Mouse (Mus musculus) stomach, embryonic 15.5 days (tissue): ENCODE measurements at regions not wholly inside any gene's neighbourhood (a gene's known extent, or its start where the extent isn't known, plus 50 kb on each side); places are given as distances from the start of the nearest gene placed in this dataset.
"Not testable (repeated sequence)": the region's sequence is repeated elsewhere in the genome, so short reads cannot be mapped to it uniquely, and the experiment has no call there.

Experiments
- ATAC-seq: fragments of 200-750 bp; cut with Nextera tagmentation; 2 replicates; pipeline ENCODE4 v1.8.0; 2017; ENCODE audit warnings: low read depth, moderate number of reproducible peaks, moderate TSS enrichment; ENCODE audit not compliant: insufficient read depth, low FRiP score
- H3K27ac ChIP-seq: fragments of 300-500 bp; sonication (generic); 2 replicates; pipeline ENCODE4 v1.5.1; 2015; ENCODE audit warnings: mild to moderate bottlenecking, inconsistent platforms
- H3K27me3 ChIP-seq: fragments of 300-500 bp; sonication (generic); replicated peaks from 2 replicates; pipeline ENCODE4 v1.6.1; 2015; ENCODE audit warnings: inconsistent platforms
- H3K36me3 ChIP-seq: fragments of 300-500 bp; sonication (generic); 2 replicates; pipeline ENCODE4 v1.6.1; 2015; ENCODE audit warnings: inconsistent platforms
- H3K4me1 ChIP-seq: fragments of 300-500 bp; sonication (generic); 2 replicates; pipeline ENCODE4 v1.6.1; 2015; ENCODE audit warnings: inconsistent platforms
- H3K4me2 ChIP-seq: fragments of 300-500 bp; sonication (generic); 2 replicates; pipeline ENCODE4 v1.6.1; 2015; ENCODE audit warnings: mild to moderate bottlenecking, inconsistent platforms
- H3K4me3 ChIP-seq: fragments of 300-500 bp; sonication (generic); replicated peaks from 2 replicates; pipeline ENCODE4 v1.5.1; 2015; ENCODE audit warnings: inconsistent platforms
- H3K9ac ChIP-seq: fragments of 300-500 bp; sonication (generic); 2 replicates; pipeline ENCODE4 v1.6.1; 2015; ENCODE audit warnings: inconsistent platforms
- H3K9me3 ChIP-seq: fragments of 300-500 bp; sonication (generic); 2 replicates; pipeline ENCODE4 v1.6.1; 2016; ENCODE audit warnings: inconsistent platforms
- WGBS: fragments of 180-500 bp; shearing (Covaris S2); methylation state at CpG from one replicate; pipeline ENCODE4 v1.1.7; 2015; 5-methylcytosine and 5-hydroxymethylcytosine counted together

- H3K27me3 ChIP-seq, result no peaks in the 10 kb centered on the region
- H3K4me3 ChIP-seq, result no peak overlapping the region
- WGBS, result 80% methylated on average over 8 of the region's 8 CpGs
- no peak overlapping the region for H3K9ac ChIP-seq
- no peak overlapping the region for H3K27ac ChIP-seq
- H3K36me3 ChIP-seq, result no peaks in the 10 kb centered on the region
- H3K4me2 ChIP-seq, result no peak overlapping the region
- no peaks in the 10 kb centered on the region for H3K9me3 ChIP-seq
- H3K4me1 ChIP-seq, result 0 out of 2 replicates have a peak, but pooled peaks cover 3% of the 10 kb centered on the region
- ATAC-seq, result no peak
Measured at GRCm38 (mm10) chr9:83728428-83728827, 77.6 kb downstream of the Elovl4 start.

- Histone ChIP-seq H3K4me2 (peak overlapping the region; percentile 59), H3K9ac (no peak overlapping the region), H3K4me3 (peak overlapping the region; percentile 28), H3K27ac (no peak overlapping the region), H3K36me3 (no peaks in the 10 kb centered on the region), H3K4me1 (0 out of 2 replicates have a peak, but pooled peaks cover 3% of the 10 kb centered on the region), H3K27me3 (no peaks in the 10 kb centered on the region), H3K9me3 (no peaks in the 10 kb centered on the region)
- 0 out of 2 replicates have a peak, but pooled peaks have one; percentile 68 for ATAC-seq
- WGBS, result 12% methylated on average over 14 of the region's 14 CpGs
Measured at GRCm38 (mm10) chr9:83727462-83728189, 78.5 kb downstream of the Elovl4 start.

DNA sequence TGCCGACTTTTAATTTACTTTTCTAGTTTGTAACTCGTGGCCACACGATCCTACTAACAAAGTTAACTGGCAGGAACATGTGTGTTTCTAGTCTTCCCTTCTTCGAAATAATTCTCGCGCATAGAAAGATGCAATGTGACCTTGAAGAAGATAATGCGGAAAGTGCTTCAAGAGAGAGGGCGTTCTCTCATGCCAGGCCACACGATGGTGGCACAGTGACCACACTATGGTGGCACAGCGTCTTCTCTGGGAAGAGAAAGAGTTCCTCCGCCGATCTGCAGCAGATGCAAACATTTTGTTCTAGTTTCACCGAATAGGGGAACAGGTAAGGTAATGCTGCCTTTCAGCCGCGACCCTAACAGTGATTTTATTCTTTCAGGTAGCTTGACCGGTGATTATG, 79.1 kb downstream of the Elovl4 start:
- 43% methylated on average over 16 of the region's 16 CpGs for WGBS
- no peak overlapping the region for H3K27ac ChIP-seq
- H3K4me2 ChIP-seq, result peak overlapping the region; percentile 59
- ATAC-seq, result no peak
- H3K27me3 ChIP-seq, result no peaks in the 10 kb centered on the region
- no peak overlapping the region for H3K9ac ChIP-seq
- no peaks in the 10 kb centered on the region for H3K36me3 ChIP-seq
- H3K4me3 ChIP-seq, result peak overlapping the region; percentile 28
- H3K9me3 ChIP-seq, result no peaks in the 10 kb centered on the region
- H3K4me1 ChIP-seq, result 0 out of 2 replicates have a peak, but pooled peaks cover 3% of the 10 kb centered on the region

- no peak for ATAC-seq
- H3K9ac ChIP-seq, result no peak overlapping the region
- WGBS, result 57% methylated on average over 9 of the region's 9 CpGs
- no peak overlapping the region for H3K4me3 ChIP-seq
- H3K27ac ChIP-seq, result no peak overlapping the region
- no peaks in the 10 kb centered on the region for H3K27me3 ChIP-seq
- H3K4me2 ChIP-seq, result no peak overlapping the region
- no peaks in the 10 kb centered on the region for H3K9me3 ChIP-seq
- H3K36me3 ChIP-seq, result no peaks in the 10 kb centered on the region
- 0 out of 2 replicates have a peak, but pooled peaks cover 3% of the 10 kb centered on the region for H3K4me1 ChIP-seq
Measured at GRCm38 (mm10) chr9:83726105-83726504, 80.0 kb downstream of the Elovl4 start.

DNA sequence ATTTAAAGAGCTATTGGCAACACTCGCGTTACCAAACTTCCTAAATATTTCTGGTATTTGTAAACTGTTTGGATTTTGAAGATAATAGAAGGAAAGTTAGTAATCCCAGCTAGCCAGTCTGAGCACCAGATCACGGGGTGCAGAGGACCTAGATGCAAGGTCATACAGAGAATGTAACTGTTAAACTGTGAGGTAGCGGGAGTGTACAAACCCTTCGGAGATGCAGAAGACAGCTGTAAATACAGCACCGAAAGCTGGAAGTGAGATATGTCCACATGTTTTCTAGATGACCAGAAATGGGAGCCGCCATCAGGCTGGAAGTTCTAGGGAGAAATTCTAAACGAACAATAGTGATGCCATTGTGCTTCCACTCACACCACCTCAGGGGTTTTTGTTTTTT, 80.5 kb downstream of the Elovl4 start:
- Histone ChIP-seq H3K9ac (no peak overlapping the region), H3K27me3 (no peaks in the 10 kb centered on the region), H3K4me3 (no peak overlapping the region), H3K9me3 (no peaks in the 10 kb centered on the region), H3K4me1 (0 out of 2 replicates have a peak, but pooled peaks cover 3% of the 10 kb centered on the region), H3K36me3 (no peaks in the 10 kb centered on the region), H3K4me2 (no peak overlapping the region), H3K27ac (no peak overlapping the region)
- ATAC-seq, result no peak
- 41% methylated on average over 8 of the region's 8 CpGs for WGBS

- WGBS, result 57% methylated on average over 2 of the region's 2 CpGs
- Histone ChIP-seq H3K36me3 (no peaks in the 10 kb centered on the region), H3K27me3 (no peaks in the 10 kb centered on the region), H3K9ac (no peak overlapping the region), H3K9me3 (no peaks in the 10 kb centered on the region), H3K4me2 (no peak overlapping the region), H3K4me1 (no peaks in the 10 kb centered on the region), H3K4me3 (no peak overlapping the region), H3K27ac (no peak overlapping the region)
- ATAC-seq, result peak; percentile 27; the same call in 1 of the 2 replicates
Measured at GRCm38 (mm10) chr9:83720982-83721381, 85.1 kb downstream of the Elovl4 start.

- Histone ChIP-seq H3K27ac (no peak overlapping the region), H3K4me1 (no peaks in the 10 kb centered on the region), H3K9me3 (no peaks in the 10 kb centered on the region), H3K27me3 (no peaks in the 10 kb centered on the region), H3K9ac (no peak overlapping the region), H3K36me3 (no peaks in the 10 kb centered on the region), H3K4me2 (no peak overlapping the region), H3K4me3 (no peak overlapping the region)
- WGBS, result 43% methylated on average over 4 of the region's 4 CpGs
- ATAC-seq, result no peak
Measured at GRCm38 (mm10) chr9:83719811-83720210, 86.3 kb downstream of the Elovl4 start.

DNA sequence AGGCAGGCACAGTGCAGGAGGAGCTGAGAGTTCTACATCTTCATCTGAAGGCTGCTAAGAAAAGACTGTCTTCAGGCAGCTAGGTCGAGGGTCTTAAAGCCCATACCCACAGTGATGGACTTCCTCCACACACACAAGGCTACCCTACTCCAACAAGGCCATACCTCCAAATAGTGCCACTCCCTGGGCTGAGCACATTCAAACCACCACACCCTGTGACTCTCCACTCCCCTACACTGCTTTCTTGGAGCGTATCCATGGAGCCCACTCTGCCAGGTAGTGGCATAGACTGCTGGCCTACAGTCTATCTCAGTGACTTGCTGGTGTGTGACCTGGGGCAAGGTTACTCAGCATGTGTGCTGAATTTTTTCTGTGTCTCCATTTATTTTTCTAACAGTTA, 88.0 kb downstream of the Elovl4 start:
- WGBS, result 79% methylated on average over 2 of the region's 2 CpGs
- not testable (repeated sequence) for H3K27me3 ChIP-seq, ATAC-seq, H3K36me3 ChIP-seq, H3K4me3 ChIP-seq, H3K4me2 ChIP-seq, H3K9ac ChIP-seq, H3K9me3 ChIP-seq, H3K27ac ChIP-seq, H3K4me1 ChIP-seq

- Histone ChIP-seq H3K4me1 (no peaks in the 10 kb centered on the region), H3K4me2 (no peak overlapping the region), H3K4me3 (no peak overlapping the region), H3K9me3 (no peaks in the 10 kb centered on the region), H3K27ac (no peak overlapping the region), H3K9ac (no peak overlapping the region), H3K27me3 (no peaks in the 10 kb centered on the region), H3K36me3 (no peaks in the 10 kb centered on the region)
- no peak for ATAC-seq
- 46% methylated on average over 5 of the region's 5 CpGs for WGBS
Measured at GRCm38 (mm10) chr9:83716101-83716763, 89.8 kb downstream of the Elovl4 start.

DNA sequence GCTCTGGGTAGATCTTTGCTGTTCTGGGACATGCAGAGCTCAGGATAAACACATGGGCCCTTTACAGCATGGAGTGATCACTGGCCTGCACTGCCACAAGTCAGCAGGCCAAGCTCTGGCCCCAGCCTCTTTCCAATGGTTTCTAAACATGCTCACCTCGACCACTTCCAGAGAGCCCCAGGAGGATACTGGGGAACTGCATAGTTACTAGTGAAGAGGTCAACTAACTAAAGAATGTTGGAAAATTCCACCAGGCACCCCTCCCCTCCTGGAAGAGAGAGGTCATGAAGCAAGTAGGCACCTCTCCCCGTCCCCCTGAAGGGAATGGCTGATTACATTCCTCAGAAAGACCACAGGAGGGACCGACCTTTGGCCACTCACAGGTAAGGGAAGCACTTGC, 98.7 kb downstream of the Elovl4 start:
- 55% methylated on average over 3 of the region's 3 CpGs for WGBS
- H3K4me2 ChIP-seq, result no peak overlapping the region

GRCm38 (mm10) chr9:83706071-83706470, 100.0 kb downstream of the Elovl4 start:
- Histone ChIP-seq H3K27ac (no peak overlapping the region), H3K4me3 (no peak overlapping the region), H3K27me3 (no peaks in the 10 kb centered on the region), H3K4me2 (no peak overlapping the region), H3K4me1 (no peaks in the 10 kb centered on the region), H3K9ac (no peak overlapping the region), H3K9me3 (no peaks in the 10 kb centered on the region), H3K36me3 (no peaks in the 10 kb centered on the region)
- 74% methylated on average over 6 of the region's 6 CpGs for WGBS
- ATAC-seq, result no peak

More for the DNA sequence above, 98.7 kb downstream of the Elovl4 start:
- Histone ChIP-seq H3K27me3 (no peaks in the 10 kb centered on the region), H3K9ac (no peak overlapping the region), H3K4me1 (no peaks in the 10 kb centered on the region), H3K4me3 (no peak overlapping the region), H3K36me3 (no peaks in the 10 kb centered on the region), H3K27ac (no peak overlapping the region), H3K9me3 (no peaks in the 10 kb centered on the region)
- no peak for ATAC-seq

DNA sequence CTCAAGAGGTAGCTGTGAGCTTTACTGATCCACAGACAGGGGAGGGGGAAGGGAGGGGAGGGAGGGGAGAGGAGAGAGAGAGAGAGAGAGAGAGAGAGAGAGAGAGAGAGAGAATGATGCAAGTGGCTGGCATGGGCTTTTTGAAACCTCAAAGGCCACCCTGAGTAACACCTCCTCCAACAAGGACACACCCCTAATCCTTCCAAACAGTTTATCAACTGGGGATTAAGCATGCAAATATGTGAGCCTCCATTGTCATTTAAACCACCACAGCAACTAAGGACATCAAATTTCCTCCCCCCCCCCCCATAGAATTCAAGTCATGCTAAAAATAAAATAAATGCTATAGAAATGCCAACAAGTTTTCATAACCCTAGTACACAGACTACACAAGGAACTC, 101.9 kb downstream of the Elovl4 start:
- Histone ChIP-seq H3K9me3 (no peaks in the 10 kb centered on the region), H3K4me2 (no peak overlapping the region), H3K27ac (no peak overlapping the region), H3K36me3 (no peaks in the 10 kb centered on the region), H3K4me3 (no peak overlapping the region), H3K4me1 (no peaks in the 10 kb centered on the region), H3K9ac (no peak overlapping the region), H3K27me3 (no peaks in the 10 kb centered on the region)
- no peak for ATAC-seq
